In genomic region chr5:117146165-117146564, GRCm38 (mm10) we compare ENCODE assay signal across 16 mouse cellular contexts.
"Had no signal": no experiment of that assay in that cellular context is flagged by ENCODE, and none has a peak within 500 bp of the region (broad histone marks: within the 10 kb centered on the region; RNA-seq: fewer than 3 reads in every experiment).

No protein-coding gene starts in this region.

- H3K36me3 ChIP-seq: kidney, embryonic 15.5 days; limb, embryonic 13.5 days; midbrain, embryonic 10.5 days; midbrain, embryonic 15.5 days; neural tube, embryonic 12.5 days had no signal

- DNase-seq: kidney, adult 2 months; kidney, postnatal 36 days; layer of hippocampus, adult 9-11 months; layer of hippocampus, postnatal 36 days; left cerebral cortex, postnatal 4 days; lung, embryonic 14.5 days; lung, postnatal 10 days; lung, postnatal 4 days had no signal

- H3K9me3 ChIP-seq: kidney, embryonic 15.5 days; midbrain, embryonic 15.5 days; neural tube, embryonic 12.5 days had no signal

- H3K27me3 ChIP-seq: kidney, embryonic 15.5 days; limb, embryonic 13.5 days; liver, embryonic 15.5 days; midbrain, embryonic 15.5 days; neural tube, embryonic 12.5 days had no signal

- H3K27ac ChIP-seq: kidney, embryonic 15.5 days; limb, embryonic 13.5 days; liver, embryonic 15.5 days; midbrain, embryonic 10.5 days; midbrain, embryonic 15.5 days; neural tube, embryonic 12.5 days; stomach, postnatal 0 days had no signal

- H3K9ac ChIP-seq: kidney, embryonic 15.5 days; limb, embryonic 13.5 days; liver, embryonic 15.5 days; lung, embryonic 14.5 days; midbrain, embryonic 15.5 days; neural tube, embryonic 12.5 days had no signal

- ATAC-seq: intestine, embryonic 16.5 days; midbrain, embryonic 15.5 days had no signal

- H3K4me2 ChIP-seq: kidney, embryonic 15.5 days; limb, embryonic 13.5 days; liver, embryonic 15.5 days; lung, embryonic 14.5 days; midbrain, embryonic 15.5 days; neural tube, embryonic 12.5 days had no signal

- H3K4me1 ChIP-seq: limb, embryonic 13.5 days; midbrain, embryonic 10.5 days; midbrain, embryonic 15.5 days; neural tube, embryonic 12.5 days had no signal

- H3K4me3 ChIP-seq: kidney, embryonic 15.5 days; limb, embryonic 13.5 days; liver, embryonic 15.5 days; midbrain, embryonic 10.5 days; midbrain, embryonic 15.5 days; neural tube, embryonic 12.5 days had no signal
